Mouse (Mus musculus): ENCODE results near the gene Cnksr1. TPM values are rescaled to one million over a fixed set of nuclear protein-coding genes. Genes with fewer than 3 reads are reported as not detected.
"Not testable (repeated sequence)": the region's sequence is repeated elsewhere in the genome, so short reads cannot be mapped to it uniquely, and the experiment has no call there.

The Cnksr1 gene
- total RNA-seq (2021), result 10 to 100 TPM; 33.7 to 36.3 TPM
- long read RNA-seq, experiment 1, transcript Cnksr1-201 (21 exons, 2,468 nt), result major isoform, 15 of 26 reads
- long read RNA-seq, experiment 1, partial matches to known transcripts, result 7 of 26 reads
- long read RNA-seq, experiment 1, other reads (novel, unspliced or antisense), result 4 of 26 reads
- long read RNA-seq, experiment 2, transcript Cnksr1-201 (21 exons, 2,468 nt), result major isoform, 21 of 44 reads
- long read RNA-seq, experiment 2, partial matches to known transcripts, result 15 of 44 reads
- long read RNA-seq, experiment 2, other reads (novel, unspliced or antisense), result 8 of 44 reads

DNA sequence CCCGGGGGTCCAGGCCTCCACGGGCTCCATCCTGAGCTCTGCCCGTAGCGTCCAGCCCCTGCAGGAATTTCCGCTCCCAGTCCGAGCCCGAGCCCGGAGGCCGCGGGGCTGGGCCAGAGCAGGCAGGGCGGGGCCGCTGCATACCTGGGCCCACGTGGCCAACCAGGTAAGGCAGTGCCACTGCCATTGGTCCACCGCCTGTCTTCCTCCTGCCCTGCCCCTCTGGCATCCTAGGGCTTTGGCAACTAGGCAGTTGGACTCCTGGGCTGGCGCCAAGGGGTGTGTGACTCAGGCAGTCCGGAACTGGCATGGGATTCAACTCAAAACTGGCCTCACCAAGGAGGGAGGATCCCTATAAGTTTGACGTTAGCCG, at the start of gene Cnksr1:
TSS of gene Cnksr1 (minus strand) at position 121 of the 373 bp plus-strand sequence.
- peak; percentile 67 to 77 for DNase-seq
- intact Hi-C loops (cut with DNase I), result no loop called here

DNA sequence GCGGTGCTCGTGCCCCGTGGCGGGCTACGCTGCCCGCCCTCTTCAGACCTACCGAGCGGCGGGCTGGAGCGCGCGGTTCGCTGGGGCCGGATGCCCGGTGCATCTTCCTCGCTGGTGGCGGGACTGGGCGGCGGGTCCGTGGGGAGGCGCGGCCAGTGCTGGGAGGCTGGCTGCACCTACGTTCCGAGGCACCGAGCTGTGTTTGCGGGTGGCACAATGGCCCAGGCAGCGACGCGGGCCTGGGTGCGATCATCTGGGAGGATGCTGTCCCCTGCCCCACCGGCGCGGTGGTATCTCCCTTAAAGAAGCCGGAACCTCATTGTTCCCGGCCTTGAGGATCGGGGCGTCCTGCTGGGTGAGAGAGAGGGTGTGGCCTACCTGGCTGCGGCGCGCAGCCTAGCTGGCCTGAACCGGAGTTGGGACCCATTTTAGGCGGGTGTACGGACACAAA, 49.4 kb upstream of the Cnksr1 start, which contains the start of gene Pdik1l:
TSS of gene Pdik1l (minus strand) at position 321 of the 451 bp plus-strand sequence.
- DNase-seq, result peak in 1 of 2 experiments; percentile 56
- intact Hi-C loops (cut with DNase I), result loop anchor here (5.0 kb wide), 1 partner anchor 100 kb away; the partner anchor contains the start of gene Cep85

DNA sequence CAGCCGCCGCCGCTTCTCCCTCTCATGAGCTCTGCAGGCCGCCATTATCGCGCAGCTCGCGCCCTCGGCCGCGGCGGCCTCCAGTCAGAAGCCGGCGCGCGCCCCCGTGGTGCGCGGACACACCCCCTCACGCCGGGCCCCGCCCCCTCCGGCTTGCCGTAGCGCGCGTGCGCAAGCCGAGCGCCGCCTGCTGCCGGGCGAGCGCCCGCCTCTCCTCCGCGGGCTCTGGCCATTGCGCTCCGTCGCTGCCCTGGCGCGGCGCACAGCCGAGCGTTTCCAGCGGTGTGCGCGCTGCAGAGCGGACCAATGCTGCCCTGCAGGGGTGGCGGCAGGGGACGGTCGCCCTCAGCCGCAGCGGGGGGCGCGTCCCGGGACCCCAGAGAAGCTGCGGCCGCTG, 49.0 kb upstream of the Cnksr1 start:
- DNase-seq, result peak; percentile 94 to 96
- intact Hi-C loops (cut with DNase I), result loop anchor here (5.0 kb wide), 1 partner anchor 100 kb away; the partner anchor contains the start of gene Cep85

DNA sequence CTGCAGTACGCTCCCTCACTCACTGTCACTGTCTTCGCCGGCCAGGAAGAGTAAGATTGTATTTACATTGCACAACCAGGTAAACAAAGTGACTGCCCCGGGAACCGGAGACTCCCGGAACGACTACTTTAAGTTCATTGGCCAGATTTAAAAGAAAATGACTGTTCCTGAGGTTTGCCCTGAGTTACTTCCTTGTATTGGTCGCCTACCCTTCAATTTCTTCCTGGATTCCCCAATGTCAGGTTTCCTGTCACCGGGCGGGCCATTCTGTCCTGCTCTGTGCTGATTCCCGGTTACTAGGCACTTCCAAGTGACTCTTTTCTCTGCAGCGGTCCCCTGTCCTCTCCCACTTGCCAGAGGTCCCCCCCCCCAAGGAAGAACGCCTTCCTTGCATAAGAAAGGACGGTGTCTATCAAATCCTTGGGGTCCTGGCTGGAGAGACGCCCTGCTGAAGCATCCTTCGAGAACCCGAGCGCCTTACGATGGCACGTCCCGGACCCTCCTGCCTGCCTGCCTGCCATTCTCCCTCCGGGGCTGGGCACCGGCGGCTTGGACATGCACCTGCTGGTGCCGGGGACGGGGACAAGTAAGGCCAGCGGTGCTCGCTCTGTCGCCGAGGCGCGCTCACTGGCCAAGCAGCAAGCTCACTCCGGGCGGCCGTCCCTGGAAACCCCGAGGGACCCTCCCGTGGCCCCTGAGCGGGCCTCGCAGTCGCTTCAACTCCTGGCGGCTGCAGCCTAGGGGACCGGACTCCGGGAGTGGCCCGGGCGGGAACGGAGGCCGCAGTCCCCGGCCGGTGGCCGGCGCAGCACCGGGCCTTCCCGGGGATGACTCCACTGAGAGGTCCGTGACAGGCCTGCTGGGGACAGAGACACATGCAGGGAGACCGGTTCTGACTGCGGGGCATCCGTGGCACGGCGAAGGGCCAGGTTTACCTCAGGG, 48.3 kb upstream of the Cnksr1 start:
- intact Hi-C loops (cut with DNase I), result loop anchor here (5.0 kb wide), 1 partner anchor 99 kb away; the partner anchor contains the start of gene Cep85
- no peak for DNase-seq

DNA sequence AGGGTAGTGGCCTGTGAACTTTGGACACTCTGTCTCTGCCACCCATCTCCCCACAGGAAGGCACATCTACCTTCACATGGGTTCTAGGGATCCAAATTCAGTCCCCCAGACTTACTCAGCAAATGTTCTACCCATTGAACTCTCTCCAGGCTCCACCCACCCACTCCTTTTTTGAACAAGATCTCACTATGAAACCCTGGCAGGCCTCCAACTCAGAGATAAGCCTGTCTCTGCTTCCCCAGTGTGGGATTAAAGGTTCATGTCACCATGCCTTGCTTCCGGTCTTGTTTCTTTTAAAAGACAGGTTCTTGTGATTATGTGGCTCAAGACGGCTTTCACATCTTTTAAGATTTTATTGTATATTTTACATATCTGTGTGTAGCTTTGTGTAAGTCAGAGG, 46.7 kb upstream of the Cnksr1 start:
- DNase-seq, result no peak
- intact Hi-C loops (cut with DNase I), result loop anchor here (5.0 kb wide), 1 partner anchor 98 kb away; the partner anchor contains the start of gene Cep85

DNA sequence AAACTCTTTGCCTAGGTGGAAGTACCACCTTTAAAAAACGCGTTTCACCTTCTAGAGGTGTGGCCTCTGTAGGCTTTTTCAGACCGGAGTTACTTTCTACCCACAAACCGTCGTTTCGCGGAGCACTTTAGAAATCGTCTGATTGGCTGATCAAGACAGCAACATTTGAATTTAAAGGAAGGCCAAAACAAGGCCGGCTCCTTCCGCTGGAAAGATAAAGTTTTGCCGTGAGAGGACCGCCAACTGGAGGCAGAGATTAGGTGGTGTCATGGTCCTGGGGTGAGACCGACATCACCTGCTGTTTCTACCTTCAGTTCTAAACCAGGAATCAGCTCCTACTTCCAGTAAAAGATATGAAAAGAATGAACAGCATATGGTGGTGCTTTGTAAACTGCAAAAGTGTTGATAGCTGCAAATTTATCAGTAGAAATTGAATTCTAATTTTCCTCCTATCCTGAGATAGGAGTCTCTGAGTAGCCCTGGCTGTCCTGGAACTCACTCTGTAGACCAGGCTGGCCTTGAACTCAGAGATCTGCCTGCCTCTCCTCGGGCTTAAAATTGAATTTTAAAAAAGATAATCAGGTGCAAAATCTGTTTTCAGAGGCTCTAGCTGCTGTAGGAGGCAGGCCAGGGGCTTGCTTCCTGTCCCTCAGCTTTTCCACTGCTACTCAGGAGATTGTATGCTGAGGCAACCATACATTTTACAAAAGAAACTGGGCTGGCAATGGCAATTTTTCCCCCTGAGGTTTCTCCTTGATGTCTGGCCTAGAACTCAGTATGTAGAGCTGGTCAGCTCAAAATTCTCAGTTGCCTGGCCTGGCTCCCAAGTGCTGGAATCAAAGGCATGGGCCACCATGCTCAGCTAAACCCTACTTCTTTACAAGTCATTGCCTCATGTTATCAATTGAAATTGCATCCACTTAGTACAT, 35.5 kb upstream of the Cnksr1 start:
- intact Hi-C loops (cut with DNase I), result no loop called here

DNA sequence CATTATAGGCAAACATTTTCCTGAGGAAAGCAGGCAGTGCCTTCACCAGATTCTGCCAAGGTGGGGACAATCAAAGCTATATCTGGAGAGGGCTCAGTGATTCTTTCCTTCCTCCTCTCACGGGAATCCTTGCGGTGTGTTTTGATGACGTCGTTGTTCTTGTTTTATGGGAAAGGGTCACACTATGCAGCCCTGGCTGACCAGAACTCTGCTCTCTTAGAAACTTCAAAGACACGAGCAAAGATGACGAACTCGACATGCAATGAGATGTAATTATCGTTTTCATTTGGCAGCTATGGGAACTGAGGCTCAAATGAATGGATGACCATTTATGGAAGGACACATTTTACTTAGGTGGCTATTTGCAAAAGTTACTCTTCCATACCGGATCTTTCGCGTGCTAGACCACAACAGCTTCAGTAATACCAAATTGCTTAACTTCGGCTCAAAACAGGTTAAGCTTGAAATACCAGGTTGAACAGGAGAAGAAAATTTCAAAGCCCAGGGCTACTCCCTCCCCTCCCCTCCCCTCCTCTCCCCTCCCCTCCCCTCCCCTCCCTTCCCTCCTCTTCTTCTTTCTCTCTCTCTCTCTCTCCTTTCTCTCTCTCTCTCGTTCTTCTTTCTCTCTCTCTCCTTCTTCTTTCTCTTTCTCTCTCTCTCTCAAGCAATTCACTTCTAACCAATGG, 34.7 kb upstream of the Cnksr1 start:
- DNase-seq, result no peak
- intact Hi-C loops (cut with DNase I), result no loop called here

More for the DNA sequence above, 35.5 kb upstream of the Cnksr1 start:
- no peak for DNase-seq

DNA sequence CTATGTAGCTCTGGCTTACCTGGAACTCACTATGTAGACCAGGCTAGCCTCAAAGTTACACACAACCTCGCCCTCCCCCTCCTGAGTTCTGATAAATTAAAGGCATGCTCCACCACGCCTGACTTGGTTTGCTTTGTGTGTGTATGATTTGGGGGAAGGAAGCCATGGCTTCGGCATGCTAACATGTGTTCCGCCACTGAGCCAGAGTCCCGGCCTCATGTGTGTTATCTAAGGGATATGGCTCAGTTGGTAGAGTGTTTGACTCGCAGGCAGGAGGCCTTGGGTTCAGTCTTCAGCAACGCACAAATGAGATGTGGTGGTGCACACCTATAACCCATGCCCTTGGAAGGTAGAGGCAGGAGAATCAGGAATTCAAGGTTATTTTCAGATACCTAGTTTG, 33.8 kb upstream of the Cnksr1 start:
- intact Hi-C loops (cut with DNase I), result no loop called here
- DNase-seq, result no peak

DNA sequence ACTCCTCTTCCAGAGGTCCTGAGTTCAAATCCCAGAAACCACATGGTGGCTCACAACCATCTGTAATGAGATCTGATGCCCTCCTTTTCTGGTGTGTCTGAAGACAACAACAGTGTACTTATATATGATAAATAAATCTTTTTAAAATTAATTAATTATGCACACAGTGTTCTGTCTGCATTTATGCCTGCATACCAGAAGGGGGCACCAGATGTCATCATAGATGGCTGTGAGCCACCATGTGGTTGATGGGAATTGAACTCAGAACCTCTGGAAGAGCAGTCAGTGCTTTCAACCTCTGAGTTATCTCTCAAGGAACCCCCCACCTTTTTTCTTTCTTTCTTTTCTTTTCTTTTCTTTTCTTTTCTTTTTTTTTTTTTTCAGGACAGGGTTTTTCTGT, 31.4 kb upstream of the Cnksr1 start:
- intact Hi-C loops (cut with DNase I), result loop anchor here (5.0 kb wide), 1 partner anchor 108 kb away; no protein-coding TSS in a partner anchor

DNA sequence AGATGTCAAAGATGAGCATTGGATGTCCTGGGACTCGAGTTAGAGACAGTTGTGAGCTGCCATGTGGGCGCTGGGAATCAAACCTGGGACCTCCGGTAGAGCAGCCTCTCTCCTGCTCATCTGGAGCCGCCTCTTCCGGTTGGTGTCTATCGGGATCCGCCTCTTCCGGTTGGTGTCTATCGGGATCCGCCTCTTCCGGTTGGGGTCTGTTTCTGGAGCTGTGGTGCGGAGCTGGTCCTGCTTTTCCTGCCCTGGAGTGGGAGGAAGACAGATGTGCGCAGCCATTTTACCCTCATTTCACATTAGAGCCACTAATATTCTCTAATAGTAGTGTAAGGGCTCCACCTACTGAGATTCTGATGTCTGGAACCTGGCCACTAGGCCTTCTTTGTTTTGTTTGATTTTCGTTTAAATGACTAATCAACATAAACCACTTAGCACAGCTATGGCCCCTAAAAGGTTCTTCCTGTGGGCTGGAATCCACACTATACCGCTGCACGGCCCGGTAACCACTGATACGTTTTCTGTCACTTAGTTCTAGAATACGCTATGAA, 30.0 kb upstream of the Cnksr1 start:
- no peak for DNase-seq
- intact Hi-C loops (cut with DNase I), result loop anchor here (5.0 kb wide), 1 partner anchor 109 kb away; no protein-coding TSS in a partner anchor

More for the DNA sequence above, 31.4 kb upstream of the Cnksr1 start:
- DNase-seq, result not testable (repeated sequence)

DNA sequence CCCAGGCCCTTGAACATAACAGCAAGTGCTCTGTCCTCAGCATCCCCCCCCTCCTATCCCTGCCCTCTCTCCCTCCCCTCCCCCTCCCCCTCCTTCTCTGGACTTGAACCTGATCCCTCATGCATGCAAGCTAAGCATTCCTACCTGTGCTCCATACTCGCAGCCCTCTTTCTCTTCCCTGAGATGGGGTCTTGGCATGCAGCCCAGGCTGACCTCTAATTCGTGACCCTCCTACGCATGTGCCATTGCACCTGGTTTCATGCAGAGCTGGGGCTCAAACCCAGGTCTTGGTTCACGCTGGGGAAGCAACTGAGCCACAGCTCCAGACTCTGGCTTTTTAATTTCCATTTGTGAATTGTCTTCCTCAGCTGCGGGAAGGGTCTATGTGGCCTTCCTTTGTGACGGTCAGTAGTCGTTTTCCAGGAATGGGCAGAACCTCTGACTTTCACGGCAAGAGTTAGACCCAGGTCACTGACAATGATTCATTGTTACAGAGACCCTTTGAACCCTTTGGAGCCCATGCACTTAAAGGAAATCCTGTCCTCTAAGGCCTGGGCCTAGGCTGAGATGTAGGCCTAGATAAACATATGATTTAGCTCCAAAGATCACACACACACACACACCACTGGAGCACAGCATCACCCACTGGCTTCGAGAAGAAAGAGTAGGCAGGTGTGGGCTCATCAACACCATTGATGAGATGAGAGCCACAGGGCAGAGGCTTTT, 27.8 kb upstream of the Cnksr1 start:
- intact Hi-C loops (cut with DNase I), result loop anchor here (5.0 kb wide), 1 partner anchor 111 kb away; no protein-coding TSS in a partner anchor
- no peak for DNase-seq

DNA sequence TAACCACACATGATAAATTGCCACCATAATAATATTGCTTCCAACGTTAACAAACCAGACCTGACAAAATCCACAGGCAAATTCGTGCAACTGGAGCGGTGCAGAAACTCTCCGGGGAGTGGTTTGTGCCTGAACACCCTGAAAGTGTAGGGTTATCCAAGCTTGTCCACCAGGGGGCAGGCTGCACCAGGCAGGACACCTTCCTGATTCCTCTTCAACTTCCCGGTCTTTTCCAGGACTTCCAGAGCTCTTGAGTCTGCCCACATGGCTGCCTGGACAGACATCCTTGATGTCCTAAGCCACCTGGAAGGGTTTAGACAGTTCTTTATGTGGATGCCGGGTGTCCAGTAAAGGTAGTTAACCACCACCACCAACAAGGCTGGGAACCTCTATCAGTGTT, 25.0 kb upstream of the Cnksr1 start:
- peak in 1 of 2 experiments; percentile 58 for DNase-seq
- intact Hi-C loops (cut with DNase I), result loop anchor here (2.0 kb wide), 1 partner anchor 126 kb away; no protein-coding TSS in a partner anchor

DNA sequence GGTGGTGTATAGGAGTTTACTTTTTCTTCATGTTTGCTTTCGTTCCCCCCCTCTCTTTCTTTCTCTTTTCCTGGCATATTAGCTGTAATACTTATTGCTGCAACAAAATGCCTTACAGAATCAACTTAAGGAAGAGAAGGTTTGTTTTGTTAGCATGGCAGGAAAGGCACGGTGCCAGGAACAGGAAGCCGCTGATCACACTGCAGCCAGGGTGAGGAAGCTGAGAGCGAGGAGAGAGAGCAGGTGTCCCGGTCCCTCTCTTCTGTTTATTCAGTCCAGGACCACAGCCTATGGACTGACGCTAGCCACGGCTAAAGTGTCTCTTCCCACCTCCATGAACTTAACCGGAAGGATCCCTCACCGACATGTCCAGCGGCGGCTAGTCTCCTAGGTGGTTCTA, 20.2 kb upstream of the Cnksr1 start:
- intact Hi-C loops (cut with DNase I), result no loop called here
- DNase-seq, result no peak

DNA sequence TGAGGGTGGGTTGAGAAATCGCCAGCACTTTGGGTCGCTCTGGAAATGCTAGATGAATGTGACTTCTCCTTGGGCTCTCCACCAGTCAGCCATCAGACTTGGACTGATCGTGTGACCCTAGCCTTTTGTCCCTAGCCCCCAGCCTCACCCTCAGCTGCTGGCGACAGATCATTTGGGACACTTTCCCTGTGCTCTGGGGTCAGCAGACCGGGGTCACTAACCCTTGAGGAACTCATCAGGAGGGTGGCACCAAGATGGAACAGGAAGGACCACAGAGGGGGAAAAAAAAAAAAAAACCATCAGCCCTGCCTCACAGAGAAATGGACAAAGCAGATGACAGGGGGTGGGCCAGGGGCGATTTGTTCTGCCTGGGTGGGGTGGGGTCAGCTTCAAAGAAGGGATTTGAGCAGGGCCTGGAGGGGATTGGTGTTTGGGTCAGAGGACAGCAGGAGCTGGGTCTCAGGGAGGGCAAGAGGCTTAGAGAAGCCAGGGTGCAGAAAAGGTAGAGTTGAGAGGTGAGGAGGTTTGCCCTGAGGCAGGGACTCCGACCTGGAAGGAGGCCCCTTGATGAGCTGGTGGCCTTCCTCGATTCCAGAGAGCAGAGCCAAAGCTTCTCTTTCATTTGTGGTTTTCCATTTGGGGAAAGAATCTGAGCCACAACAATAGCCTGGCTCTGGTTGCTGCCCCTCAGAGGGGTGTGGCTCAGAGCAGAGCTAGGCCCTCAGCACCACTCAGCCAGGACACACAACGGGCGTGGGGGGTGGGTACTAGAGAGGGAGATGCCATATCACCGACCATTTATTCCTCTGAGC, 19.2 kb upstream of the Cnksr1 start:
- DNase-seq, result no peak

DNA sequence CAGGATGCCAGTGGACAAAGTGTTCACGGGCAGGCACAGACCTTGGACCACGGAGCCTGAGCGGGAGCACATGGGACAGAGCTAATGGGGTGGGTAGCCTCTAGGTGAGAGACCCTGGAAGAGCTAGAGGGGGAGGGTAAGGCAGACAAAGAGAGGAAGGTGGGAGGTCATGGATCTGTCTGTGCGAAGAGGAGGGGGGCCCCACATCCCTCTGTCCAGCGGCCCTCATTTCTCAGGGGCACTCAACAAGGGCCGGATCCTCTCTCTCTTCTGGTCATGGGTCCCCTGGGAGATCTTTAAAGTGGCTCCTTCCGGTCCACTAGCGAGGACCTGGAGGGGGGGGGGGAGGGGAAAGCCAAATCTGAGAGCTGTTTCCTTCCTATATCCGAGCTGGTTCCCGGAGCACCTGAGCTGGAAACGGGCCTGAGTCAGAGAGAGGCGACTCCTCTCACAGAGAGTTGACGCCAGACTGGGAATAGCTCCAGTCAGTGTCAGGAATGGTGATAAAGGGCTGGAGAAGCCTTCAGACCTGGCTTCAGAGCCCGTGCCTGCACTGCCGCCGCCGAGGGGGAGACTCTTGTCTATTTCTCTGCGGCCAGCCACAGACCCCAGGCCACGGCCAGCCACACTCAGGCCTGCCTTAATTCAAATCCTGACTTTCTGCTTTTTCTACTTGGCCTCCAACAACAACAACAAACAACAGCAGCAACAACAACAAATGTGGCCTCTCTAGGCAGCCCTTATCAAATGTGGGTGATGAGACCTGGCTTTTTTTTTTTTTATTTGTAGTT, 18.4 kb upstream of the Cnksr1 start:
- DNase-seq, result no peak
- intact Hi-C loops (cut with DNase I), result no loop called here

More for the DNA sequence above, 19.2 kb upstream of the Cnksr1 start:
- intact Hi-C loops (cut with DNase I), result no loop called here

DNA sequence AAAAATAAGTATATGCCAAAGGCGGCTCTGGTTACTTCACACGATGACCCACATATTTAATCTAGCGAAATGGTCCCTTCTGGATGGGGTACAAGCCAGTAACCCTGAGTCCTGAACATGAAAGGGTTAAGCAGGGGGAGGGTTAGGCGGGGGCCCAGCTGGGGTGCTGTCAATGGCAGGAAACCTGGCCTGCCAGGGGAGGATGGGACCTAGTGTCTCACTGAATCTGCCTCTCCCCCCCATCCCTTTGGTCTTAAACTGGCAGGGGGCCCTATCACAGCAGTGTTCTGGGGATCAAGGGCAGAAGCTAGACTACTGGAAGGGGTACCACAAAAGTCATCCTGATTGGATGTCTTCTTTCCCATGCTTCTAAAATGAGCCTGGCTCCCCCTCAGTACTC, 17.7 kb upstream of the Cnksr1 start:
- intact Hi-C loops (cut with DNase I), result no loop called here
- no peak for DNase-seq

Data from gastrocnemius, postnatal 36 days (tissue).